Mouse (Mus musculus): Measurements from ENCODE around the gene Cyb5d2.

GRCm38 (mm10) chr11:72796296-72796687, 350 bp upstream of the Cyb5d2 start:
- TF ChIP-seq CTCF (IDR thresholded peaks at IDR 0.05; ENCODE audit: borderline replicate concordance, control insufficient read depth, extremely low read depth, insufficient read depth, low read length, poor library complexity) (no peak), POLR2A (IDR thresholded peaks at IDR 0.05; ENCODE audit: control insufficient read depth, extremely low read depth, insufficient read depth, low read length, poor library complexity) (no peak; the same call in 1 of the 2 replicates)

All from thymus, adult 2 months (tissue).